Mouse (Mus musculus) effector memory CD4-positive, alpha-beta T cell, adult 5 months (primary cell): ENCODE results near the gene Hbs1l. TPM values are rescaled to one million over a fixed set of nuclear protein-coding genes. Genes with fewer than 3 reads are reported as not detected.

Experiments
- polyA plus RNA-seq: library from polyadenylated mRNA; unstranded; fragments of 100-300 nt; shearing (Covaris generic); gene quantifications from one replicate; pipeline ENCODE4 v1.2.1, GENCODE M21; 2017

Hbs1l gene
- 158 TPM for polyA plus RNA-seq

DNA sequence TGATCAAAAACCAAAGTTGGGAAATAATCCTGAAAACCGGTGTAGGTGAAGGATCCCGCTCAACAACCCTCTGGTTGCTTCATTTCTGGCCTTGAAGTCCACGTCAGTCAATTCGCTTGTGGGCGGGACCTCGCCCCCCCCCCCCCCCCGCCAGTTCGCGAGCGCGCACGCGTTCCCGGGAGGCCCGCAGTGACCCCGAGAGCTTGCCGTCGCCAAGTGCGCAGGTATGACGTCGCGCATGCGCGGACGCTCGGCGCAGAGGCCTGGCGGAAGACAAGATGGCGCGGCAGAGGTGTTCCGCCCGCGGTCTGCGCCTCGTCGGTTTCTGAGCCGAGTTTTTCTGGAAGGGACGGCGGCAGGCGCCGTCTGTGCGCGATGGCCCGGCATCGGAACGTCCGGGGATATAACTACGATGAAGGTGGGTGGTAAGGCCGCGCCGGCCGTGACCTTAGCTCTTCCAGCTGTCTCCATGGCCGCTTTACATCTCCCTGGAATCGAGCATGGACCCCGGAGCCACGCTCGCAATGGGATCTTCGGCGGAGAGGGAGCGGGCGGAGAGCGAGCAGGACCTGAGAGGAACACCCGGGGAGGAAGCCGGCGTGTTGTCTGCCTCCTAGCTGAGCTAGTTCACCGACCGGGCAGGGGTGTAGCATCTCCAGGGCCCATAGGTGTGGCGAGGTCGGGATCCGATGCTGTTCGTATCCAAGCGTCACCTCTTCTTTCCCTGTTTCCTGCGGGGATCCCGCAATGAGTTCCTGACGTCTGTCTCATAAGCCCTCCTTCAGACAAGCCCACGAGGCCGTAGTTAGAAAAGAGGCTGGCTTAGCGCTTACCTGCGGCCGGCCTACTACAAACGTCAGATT lies at the start of gene Hbs1l:
Gene Hbs1l (plus strand): TSS at position 221 of the 863 bp plus-strand sequence.

GRCm38 (mm10) chr10:21376682-21377473 lies 81.1 kb downstream of the Hbs1l start, which contains the start of gene Aldh8a1:
Gene Aldh8a1 (plus strand): TSS chr10:21377291.

Other genes with a start within 250 kb of the Hbs1l start
- 51.1 TPM for gene Myb, start 135.0 kb upstream of the Hbs1l start, polyA plus RNA-seq
- gene Aldh8a1, start 81.3 kb downstream of the Hbs1l start, polyA plus RNA-seq: not detected